Mouse (Mus musculus) embryonic facial prominence, embryonic 12.5 days (tissue): ENCODE data around the gene H2-M10.3. TPM values are rescaled to one million over a fixed set of nuclear protein-coding genes. Genes with fewer than 3 reads are reported as not detected.
"Not testable (repeated sequence)": the region's sequence is repeated elsewhere in the genome, so short reads cannot be mapped to it uniquely, and the experiment has no call there.

Experiments used
- ATAC-seq: fragments of 200-750 bp; cut with Nextera tagmentation; 2 replicates; pipeline ENCODE4 v1.8.0; 2017; ENCODE audit not compliant: insufficient number of reproducible peaks, insufficient read depth, low FRiP score, low TSS enrichment
- H3K27ac ChIP-seq: fragments of 300-500 bp; sonication (generic); 2 replicates; pipeline ENCODE4 v1.5.1; 2016; ENCODE audit warnings: mild to moderate bottlenecking
- H3K27me3 ChIP-seq: fragments of 300-500 bp; sonication (generic); 2 replicates; pipeline ENCODE4 v1.6.1; 2016; ENCODE audit warnings: mild to moderate bottlenecking, moderate library complexity
- H3K36me3 ChIP-seq: fragments of 300-500 bp; sonication (generic); 2 replicates; pipeline ENCODE4 v1.6.1; 2016; ENCODE audit warnings: mild to moderate bottlenecking
- H3K4me1 ChIP-seq: fragments of 300-500 bp; sonication (generic); 2 replicates; pipeline ENCODE4 v1.6.1; 2016
- H3K4me2 ChIP-seq: fragments of 300-500 bp; sonication (generic); replicated peaks from 2 replicates; pipeline ENCODE4 v1.6.1; 2016; ENCODE audit warnings: mild to moderate bottlenecking, moderate library complexity
- H3K4me3 ChIP-seq: fragments of 300-500 bp; sonication (generic); 2 replicates; pipeline ENCODE4 v1.5.1; 2016; ENCODE audit warnings: mild to moderate bottlenecking
- H3K9ac ChIP-seq: fragments of 300-500 bp; sonication (generic); 2 replicates; pipeline ENCODE4 v1.6.1; 2016; ENCODE audit warnings: mild to moderate bottlenecking, moderate library complexity
- H3K9me3 ChIP-seq: fragments of 300-500 bp; sonication (generic); 2 replicates; pipeline ENCODE4 v1.6.1; 2016; ENCODE audit warnings: mild to moderate bottlenecking, moderate library complexity
- WGBS: fragments of 180-500 bp; shearing (Covaris S2); methylation state at CpG from one replicate; pipeline ENCODE4 v1.1.7; 2016; 5-methylcytosine and 5-hydroxymethylcytosine counted together
- polyA plus RNA-seq: library from polyadenylated mRNA; unstranded; fragments of >200 nt; fragmentation: Nextera tagmentation; extraction: Ambion mirVana; gene quantifications from 2 replicates; pipeline ENCODE4 v1.2.1, GENCODE M21; 2016

The H2-M10.3 gene
- polyA plus RNA-seq = not detected in 2 replicates

- H3K27ac ChIP-seq, H3K4me2 ChIP-seq, ATAC-seq, H3K4me3 ChIP-seq, H3K4me1 ChIP-seq, H3K36me3 ChIP-seq, H3K9ac ChIP-seq, H3K9me3 ChIP-seq, H3K27me3 ChIP-seq: not testable (repeated sequence)
- 87% methylated on average over 2 of the region's 2 CpGs for WGBS
Measured at GRCm38 (mm10) chr17:36368317-36368716, at the start of gene H2-M10.3. Gene H2-M10.3, minus strand, starts transcription at chr17:36368417.

- 59% methylated on average over 2 of the region's 2 CpGs for WGBS
- Histone ChIP-seq H3K9me3 (no peaks in the 10 kb centered on the region), H3K27me3 (no peaks in the 10 kb centered on the region), H3K27ac (no peak overlapping the region), H3K4me2 (no peak overlapping the region), H3K4me3 (no peak overlapping the region), H3K4me1 (no peaks in the 10 kb centered on the region), H3K36me3 (no peaks in the 10 kb centered on the region), H3K9ac (no peak overlapping the region)
- ATAC-seq = no peak
Measured at GRCm38 (mm10) chr17:36417416-36417815, 49.2 kb upstream of the H2-M10.3 start.

GRCm38 (mm10) chr17:36415407-36415806 is 47.2 kb upstream of the H2-M10.3 start:
- Histone ChIP-seq H3K4me3 (no peak overlapping the region), H3K9ac (no peak overlapping the region), H3K4me2 (no peak overlapping the region), H3K27me3 (no peaks in the 10 kb centered on the region), H3K36me3 (no peaks in the 10 kb centered on the region), H3K27ac (no peak overlapping the region), H3K9me3 (no peaks in the 10 kb centered on the region), H3K4me1 (no peaks in the 10 kb centered on the region)
- no peak for ATAC-seq
- WGBS = 64% methylated on average over 1 of the region's 1 CpGs

- H3K27ac ChIP-seq = no peak overlapping the region
- ATAC-seq = no peak
- 96% methylated on average over 1 of the region's 1 CpGs for WGBS
Measured at GRCm38 (mm10) chr17:36414361-36414760, 46.1 kb upstream of the H2-M10.3 start.

GRCm38 (mm10) chr17:36389907-36390306 is 21.7 kb upstream of the H2-M10.3 start:
- Histone ChIP-seq H3K9me3 (no peaks in the 10 kb centered on the region), H3K27ac (no peak overlapping the region), H3K4me2 (no peak overlapping the region), H3K9ac (no peak overlapping the region), H3K27me3 (no peaks in the 10 kb centered on the region), H3K4me1 (no peaks in the 10 kb centered on the region), H3K36me3 (no peaks in the 10 kb centered on the region), H3K4me3 (no peak overlapping the region)
- ATAC-seq = no peak
- WGBS = 77% methylated on average over 2 of the region's 2 CpGs

More at GRCm38 (mm10) chr17:36414361-36414760, 46.1 kb upstream of the H2-M10.3 start:
- no peak overlapping the region for H3K4me2 ChIP-seq
- H3K36me3 ChIP-seq = no peaks in the 10 kb centered on the region
- H3K27me3 ChIP-seq = no peaks in the 10 kb centered on the region
- no peak overlapping the region for H3K4me3 ChIP-seq
- H3K9me3 ChIP-seq = no peaks in the 10 kb centered on the region
- no peak overlapping the region for H3K9ac ChIP-seq
- no peaks in the 10 kb centered on the region for H3K4me1 ChIP-seq

GRCm38 (mm10) chr17:36362404-36362803 is 5.8 kb downstream of the H2-M10.3 start:
- H3K27ac ChIP-seq, H3K9ac ChIP-seq, H3K4me1 ChIP-seq, H3K9me3 ChIP-seq, H3K36me3 ChIP-seq, H3K27me3 ChIP-seq, H3K4me2 ChIP-seq, ATAC-seq, H3K4me3 ChIP-seq: not testable (repeated sequence)

GRCm38 (mm10) chr17:36357512-36357911 is 10.7 kb downstream of the H2-M10.3 start:
- ATAC-seq, H3K4me1 ChIP-seq, H3K27ac ChIP-seq, H3K36me3 ChIP-seq, H3K4me2 ChIP-seq, H3K4me3 ChIP-seq, H3K27me3 ChIP-seq, H3K9ac ChIP-seq, H3K9me3 ChIP-seq: not testable (repeated sequence)

GRCm38 (mm10) chr17:36355763-36356162 is 12.5 kb downstream of the H2-M10.3 start:
- H3K36me3 ChIP-seq = no peaks in the 10 kb centered on the region
- 34% methylated on average over 3 of the region's 3 CpGs for WGBS
- no peak for ATAC-seq
- H3K4me3 ChIP-seq = no peak overlapping the region
- H3K4me2 ChIP-seq = no peak overlapping the region
- no peaks in the 10 kb centered on the region for H3K9me3 ChIP-seq
- H3K27ac ChIP-seq = no peak overlapping the region
- H3K9ac ChIP-seq = no peak overlapping the region
- H3K4me1 ChIP-seq = no peaks in the 10 kb centered on the region
- no peaks in the 10 kb centered on the region for H3K27me3 ChIP-seq

GRCm38 (mm10) chr17:36355343-36355742 is 12.9 kb downstream of the H2-M10.3 start:
- not testable (repeated sequence) for H3K9ac ChIP-seq, H3K4me2 ChIP-seq, H3K4me3 ChIP-seq, H3K27me3 ChIP-seq, H3K36me3 ChIP-seq, ATAC-seq, H3K9me3 ChIP-seq, H3K4me1 ChIP-seq, H3K27ac ChIP-seq

GRCm38 (mm10) chr17:36326055-36326454 is 42.2 kb downstream of the H2-M10.3 start, which contains the start of gene H2-M10.1:
Gene H2-M10.1, minus strand, starts transcription at chr17:36326155.
- no peaks in the 10 kb centered on the region for H3K27me3 ChIP-seq
- no peak within 1 kb of the TSS for H3K9ac ChIP-seq
- ATAC-seq = no peak
- H3K27ac ChIP-seq = no peak within 1 kb of the TSS
- no peaks in the 10 kb centered on the region for H3K36me3 ChIP-seq
- H3K4me1 ChIP-seq = no peaks in the 10 kb centered on the region
- H3K9me3 ChIP-seq = no peaks in the 10 kb centered on the region
- H3K4me2 ChIP-seq = no peak within 1 kb of the TSS
- 90% methylated on average over 4 of the region's 4 CpGs for WGBS
- H3K4me3 ChIP-seq = no peak within 1 kb of the TSS

- 0 out of 2 replicates have a peak, but pooled peaks cover 3% of the 10 kb centered on the region for H3K4me1 ChIP-seq
- no peaks in the 10 kb centered on the region for H3K27me3 ChIP-seq
- H3K36me3 ChIP-seq = no peaks in the 10 kb centered on the region
- H3K9me3 ChIP-seq = no peaks in the 10 kb centered on the region
- H3K4me3 ChIP-seq = peak overlapping the region; percentile 41
- peak overlapping the region; percentile 49; the same call in 1 of the 2 replicates for H3K9ac ChIP-seq
- no peak for ATAC-seq
- WGBS = 23% methylated on average over 5 of the region's 5 CpGs
- H3K27ac ChIP-seq = no peak overlapping the region
- peak overlapping the region; percentile 81 for H3K4me2 ChIP-seq
Measured at GRCm38 (mm10) chr17:36315689-36316253, 52.4 kb downstream of the H2-M10.3 start.

- peak overlapping the region; percentile 41 for H3K4me3 ChIP-seq
- ATAC-seq = peak; percentile 52; the same call in 1 of the 2 replicates
- peak overlapping the region; percentile 49 for H3K9ac ChIP-seq
- under 1% methylated on average over 19 of the region's 19 CpGs for WGBS
- H3K9me3 ChIP-seq = no peaks in the 10 kb centered on the region
- H3K27ac ChIP-seq = no peak overlapping the region
- no peaks in the 10 kb centered on the region for H3K36me3 ChIP-seq
- peak overlapping the region; percentile 81 for H3K4me2 ChIP-seq
- 0 out of 2 replicates have a peak, but pooled peaks cover 3% of the 10 kb centered on the region for H3K4me1 ChIP-seq
- no peaks in the 10 kb centered on the region for H3K27me3 ChIP-seq
Measured at GRCm38 (mm10) chr17:36315041-36315688, 53.1 kb downstream of the H2-M10.3 start.
